Mouse (Mus musculus) cerebellum, adult 2 months (tissue): ENCODE results near the gene Rbm47. TPM values are rescaled to one million over a fixed set of nuclear protein-coding genes. Genes with fewer than 3 reads are reported as not detected.

Experiments
- DNase-seq, 2 experiments: peaks; one replicate each; pipeline ENCODE4 v3.0.0; 2021
- H3K27ac ChIP-seq: fragments of 200-500 bp; 2 replicates; pipeline ENCODE4 v1.5.1; 2012; ENCODE audit warnings: low read length, control low read depth, inconsistent platforms; ENCODE audit not compliant: insufficient read depth
- H3K27me3 ChIP-seq: fragments of 200-500 bp; 2 replicates; pipeline ENCODE4 v1.6.1; 2012; ENCODE audit warnings: inconsistent platforms, mild to moderate bottlenecking, low read length, moderate library complexity; ENCODE audit not compliant: control insufficient read depth, insufficient read depth
- H3K4me1 ChIP-seq: fragments of 200-500 bp; 2 replicates; pipeline ENCODE4 v1.6.1; 2011; ENCODE audit warnings: low read length; ENCODE audit not compliant: control insufficient read depth, insufficient read depth
- H3K4me3 ChIP-seq: fragments of 200-500 bp; replicated peaks from 2 replicates; pipeline ENCODE3; 2011; ENCODE audit warnings: mild to moderate bottlenecking, low read depth, low read length, control low read depth; ENCODE audit not compliant: insufficient read depth
- CTCF ChIP-seq: fragments of 200-500 bp; IDR thresholded peaks from 2 replicates; pipeline ENCODE4 v1.5.1; 2011; ENCODE audit warnings: low read depth, mild to moderate bottlenecking, control low read depth, low read length, moderate library complexity, borderline replicate concordance; ENCODE audit not compliant: insufficient read depth
- POLR2A ChIP-seq: fragments of 200-500 bp; IDR thresholded peaks from 2 replicates; pipeline ENCODE4 v1.6.1; 2011; ENCODE audit warnings: low read length, control low read depth, borderline replicate concordance; ENCODE audit not compliant: insufficient read depth
- WGBS: fragments of 180-500 bp; shearing (Covaris S2); methylation state at CpG from one replicate; pipeline ENCODE4 v1.1.7; 2018; 5-methylcytosine and 5-hydroxymethylcytosine counted together
- polyA plus RNA-seq: library from polyadenylated mRNA; depleted of rRNA; stranded (reverse); fragments of >200 nt; gene quantifications from 2 replicates; pipeline ENCODE4 v1.2.3, GENCODE M21; 2012

Rbm47 gene
- polyA plus RNA-seq, 1 experiment, result 0.49 TPM

- WGBS, result 64% methylated on average over 7 of the region's 7 CpGs
- no peak for DNase-seq
- no peak overlapping the region for H3K27ac ChIP-seq
- no peak for TF ChIP-seq CTCF
- TF ChIP-seq POLR2A, result no peak
- no peak overlapping the region for H3K4me3 ChIP-seq
- H3K27me3 ChIP-seq, result no peaks in the 10 kb centered on the region
- H3K4me1 ChIP-seq, result no peaks in the 10 kb centered on the region
Observed at GRCm38 (mm10) chr5:66098094-66098871, 74.6 kb downstream of the Rbm47 start.

DNA sequence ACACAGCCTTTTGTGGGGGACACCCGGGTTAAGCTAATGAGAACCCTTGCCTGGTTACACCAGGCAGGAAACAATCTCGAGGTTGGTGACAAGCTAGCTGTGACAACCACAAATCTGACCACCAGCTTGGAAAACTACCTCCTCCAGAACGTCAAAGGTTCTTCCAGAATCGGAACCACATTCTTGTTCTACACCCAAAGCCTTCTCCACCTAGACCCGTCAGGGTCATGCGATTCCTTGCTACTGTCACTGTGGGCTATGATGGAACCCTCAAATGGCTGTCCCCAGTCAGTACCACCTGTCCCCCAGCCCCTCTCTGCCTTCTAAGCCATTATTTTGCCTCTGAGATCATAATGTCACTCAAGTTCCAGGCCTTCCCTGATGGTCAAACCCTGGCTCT, 76.8 kb downstream of the Rbm47 start:
- no peaks in the 10 kb centered on the region for H3K27me3 ChIP-seq
- TF ChIP-seq POLR2A (no peak), CTCF (no peak)
- no peaks in the 10 kb centered on the region for H3K4me1 ChIP-seq
- no peak overlapping the region for H3K27ac ChIP-seq
- WGBS, result 88% methylated on average over 6 of the region's 6 CpGs
- DNase-seq, result no peak
- no peak overlapping the region for H3K4me3 ChIP-seq

GRCm38 (mm10) chr5:66095166-66095565, 77.8 kb downstream of the Rbm47 start:
- H3K4me1 ChIP-seq, result no peaks in the 10 kb centered on the region
- no peak overlapping the region for H3K27ac ChIP-seq
- H3K4me3 ChIP-seq, result no peak overlapping the region
- no peak for TF ChIP-seq CTCF
- no peak for TF ChIP-seq POLR2A
- 62% methylated on average over 6 of the region's 6 CpGs for WGBS
- H3K27me3 ChIP-seq, result no peaks in the 10 kb centered on the region
- DNase-seq, result no peak

DNA sequence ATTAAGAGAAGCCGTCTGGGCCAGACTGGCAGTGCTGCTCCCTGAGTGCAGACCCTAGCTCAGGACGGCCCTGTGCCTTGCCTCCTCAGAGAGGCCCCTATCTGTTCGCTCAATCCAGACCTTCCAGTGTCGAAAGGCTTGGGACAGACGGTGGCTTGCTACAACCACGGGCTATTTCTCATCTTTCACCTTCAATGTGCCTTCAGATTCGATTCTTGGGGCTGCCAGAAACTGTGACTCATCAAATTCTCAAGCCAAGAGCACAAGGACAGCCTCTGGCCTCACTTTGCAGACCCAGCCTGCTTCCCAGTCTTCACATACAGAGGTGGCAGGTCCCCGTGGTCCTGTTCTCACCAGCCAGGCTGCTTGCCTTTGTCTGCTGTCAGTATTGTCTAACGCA, 82.9 kb downstream of the Rbm47 start:
- 55% methylated on average over 9 of the region's 9 CpGs for WGBS

GRCm38 (mm10) chr5:66089600-66089999, 83.3 kb downstream of the Rbm47 start:
- TF ChIP-seq POLR2A (no peak), CTCF (no peak)
- 81% methylated on average over 4 of the region's 4 CpGs for WGBS

More for the DNA sequence above, 82.9 kb downstream of the Rbm47 start:
- DNase-seq, result no peak
- no peak overlapping the region for H3K4me3 ChIP-seq
- no peak overlapping the region for H3K27ac ChIP-seq
- no peaks in the 10 kb centered on the region for H3K4me1 ChIP-seq
- no peaks in the 10 kb centered on the region; the same call in 1 of the 2 replicates for H3K27me3 ChIP-seq
- TF ChIP-seq POLR2A (no peak), CTCF (no peak)

DNA sequence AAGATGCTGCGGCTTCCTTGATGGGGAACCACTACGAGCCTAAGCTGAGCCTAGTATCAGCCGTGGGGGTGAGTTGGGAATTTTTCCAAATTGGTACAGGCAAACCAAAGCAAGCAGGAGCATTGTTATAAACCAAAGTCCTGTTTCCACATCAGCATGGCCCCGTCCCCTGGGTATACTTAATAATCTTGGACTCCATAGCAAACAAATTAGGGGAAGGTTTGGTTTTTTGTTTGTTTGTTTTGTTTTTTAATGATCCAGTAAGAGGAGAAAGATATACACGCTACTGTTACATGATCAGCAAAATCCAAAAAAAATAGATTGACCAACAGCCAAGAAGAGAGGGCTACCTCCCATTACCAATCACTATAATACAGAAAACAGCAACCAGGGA, 84.0 kb downstream of the Rbm47 start:
- no peak for DNase-seq
- no peak overlapping the region for H3K27ac ChIP-seq
- TF ChIP-seq CTCF (no peak), POLR2A (no peak)
- no peaks in the 10 kb centered on the region for H3K4me1 ChIP-seq
- no peak overlapping the region for H3K4me3 ChIP-seq
- no peaks in the 10 kb centered on the region; the same call in 1 of the 2 replicates for H3K27me3 ChIP-seq
- 62% methylated on average over 5 of the region's 5 CpGs for WGBS

More at GRCm38 (mm10) chr5:66089600-66089999, 83.3 kb downstream of the Rbm47 start:
- Histone ChIP-seq H3K4me1 (no peaks in the 10 kb centered on the region), H3K4me3 (no peak overlapping the region), H3K27me3 (no peaks in the 10 kb centered on the region; the same call in 1 of the 2 replicates), H3K27ac (no peak overlapping the region)
- no peak for DNase-seq

- no peak overlapping the region for H3K27ac ChIP-seq
- 82% methylated on average over 4 of the region's 4 CpGs for WGBS
- H3K4me3 ChIP-seq, result no peak overlapping the region
- no peaks in the 10 kb centered on the region; the same call in 1 of the 2 replicates for H3K27me3 ChIP-seq
- no peaks in the 10 kb centered on the region for H3K4me1 ChIP-seq
- DNase-seq, result no peak
- no peak for TF ChIP-seq CTCF
- no peak for TF ChIP-seq POLR2A
Observed at GRCm38 (mm10) chr5:66088247-66088901, 84.5 kb downstream of the Rbm47 start.

GRCm38 (mm10) chr5:66086952-66087351, 86.0 kb downstream of the Rbm47 start:
- H3K27ac ChIP-seq, result no peak overlapping the region
- no peaks in the 10 kb centered on the region; the same call in 1 of the 2 replicates for H3K27me3 ChIP-seq
- no peak overlapping the region for H3K4me3 ChIP-seq
- TF ChIP-seq POLR2A (no peak), CTCF (no peak)
- no peaks in the 10 kb centered on the region for H3K4me1 ChIP-seq
- no peak for DNase-seq
- 91% methylated on average over 9 of the region's 9 CpGs for WGBS

GRCm38 (mm10) chr5:66086304-66086703, 86.6 kb downstream of the Rbm47 start:
- no peak overlapping the region for H3K27ac ChIP-seq
- no peaks in the 10 kb centered on the region; the same call in 1 of the 2 replicates for H3K27me3 ChIP-seq
- whole genome bisulfite sequencing, result 91% methylated on average over 1 of the region's 1 CpGs
- no peaks in the 10 kb centered on the region for H3K4me1 ChIP-seq
- TF ChIP-seq CTCF, result no peak
- TF ChIP-seq POLR2A, result no peak
- no peak overlapping the region for H3K4me3 ChIP-seq
- DNase-seq, result no peak
